Mouse (Mus musculus): ENCODE results near the gene Scap. TPM values are rescaled to one million over a fixed set of nuclear protein-coding genes. Genes with fewer than 3 reads are reported as not detected.
A peak's percentile ranks its signal among the peaks of the same experiment; 100 is the strongest.

Gene Scap
- 57.8 and 59.0 TPM in 2 replicates for polyA plus RNA-seq (2015; fragmentation: Nextera tagmentation; extraction: Ambion mirVana)

GRCm38 (mm10) chr9:110333135-110333895, at the start of gene Scap:
Scap (plus strand) TSS chr9:110333288.
- H3K9ac ChIP-seq (ENCODE audit: low read depth, low read length) = peak within 1 kb of the TSS; percentile 89
- no peaks in the 10 kb centered on the region for H3K27me3 ChIP-seq (replicated peaks; ENCODE audit: control insufficient read depth, insufficient read depth, low read length)
- 1% methylated on average over 47 of the region's 78 CpGs for WGBS
- peak; percentile 92 for ATAC-seq
- no peaks in the 10 kb centered on the region for H3K9me3 ChIP-seq (ENCODE audit: control insufficient read depth, low read length)
- H3K4me1 ChIP-seq (ENCODE audit: control insufficient read depth, insufficient read depth, low read depth, low read length) = peaks cover 11% of the 10 kb centered on the region
- peak within 1 kb of the TSS; percentile 92 for H3K4me2 ChIP-seq (ENCODE audit: low read length)
- peak within 1 kb of the TSS; percentile 94 for H3K4me3 ChIP-seq (ENCODE audit: low read length)
- no peaks in the 10 kb centered on the region for H3K36me3 ChIP-seq (ENCODE audit: control insufficient read depth, insufficient read depth, low read length)
- H3K27ac ChIP-seq (ENCODE audit: low read depth, low read length) = peak within 1 kb of the TSS; percentile 70; the same call in 1 of the 2 replicates

GRCm38 (mm10) chr9:110284075-110284697, 48.9 kb upstream of the Scap start:
- no peak for ATAC-seq
- Histone ChIP-seq H3K4me2 (ENCODE audit: low read length) (no peak overlapping the region), H3K27ac (ENCODE audit: low read depth, low read length) (no peak overlapping the region), H3K9ac (ENCODE audit: low read depth, low read length) (no peak overlapping the region), H3K4me1 (ENCODE audit: control insufficient read depth, insufficient read depth, low read depth, low read length) (no peaks in the 10 kb centered on the region; the same call in 1 of the 2 replicates), H3K36me3 (ENCODE audit: control insufficient read depth, insufficient read depth, low read length) (no peaks in the 10 kb centered on the region), H3K9me3 (ENCODE audit: control insufficient read depth, low read length) (no peaks in the 10 kb centered on the region), H3K27me3 (replicated peaks; ENCODE audit: control insufficient read depth, insufficient read depth, low read length) (no peaks in the 10 kb centered on the region), H3K4me3 (ENCODE audit: low read length) (no peak overlapping the region)
- 87% methylated on average over 8 of the region's 10 CpGs for WGBS

GRCm38 (mm10) chr9:110287321-110287924, 45.7 kb upstream of the Scap start:
- Histone ChIP-seq H3K27ac (ENCODE audit: low read depth, low read length) (peak overlapping the region; percentile 65), H3K9me3 (ENCODE audit: control insufficient read depth, low read length) (no peaks in the 10 kb centered on the region), H3K9ac (ENCODE audit: low read depth, low read length) (no peak overlapping the region), H3K4me1 (ENCODE audit: control insufficient read depth, insufficient read depth, low read depth, low read length) (no peaks in the 10 kb centered on the region; the same call in 1 of the 2 replicates), H3K36me3 (ENCODE audit: control insufficient read depth, insufficient read depth, low read length) (no peaks in the 10 kb centered on the region), H3K4me2 (ENCODE audit: low read length) (no peak overlapping the region), H3K27me3 (replicated peaks; ENCODE audit: control insufficient read depth, insufficient read depth, low read length) (no peaks in the 10 kb centered on the region), H3K4me3 (ENCODE audit: low read length) (no peak overlapping the region)
- 43% methylated on average over 7 of the region's 7 CpGs for WGBS
- ATAC-seq = peak; percentile 93

- ATAC-seq = peak; percentile 79
- Histone ChIP-seq H3K27ac (ENCODE audit: low read depth, low read length) (peak overlapping the region; percentile 59), H3K9ac (ENCODE audit: low read depth, low read length) (no peak overlapping the region), H3K27me3 (replicated peaks; ENCODE audit: control insufficient read depth, insufficient read depth, low read length) (no peaks in the 10 kb centered on the region), H3K9me3 (ENCODE audit: control insufficient read depth, low read length) (no peaks in the 10 kb centered on the region), H3K4me3 (ENCODE audit: low read length) (no peak overlapping the region), H3K4me2 (ENCODE audit: low read length) (0 out of 2 replicates have a peak overlapping the region, but pooled peaks have one; percentile 10), H3K4me1 (ENCODE audit: control insufficient read depth, insufficient read depth, low read depth, low read length) (no peaks in the 10 kb centered on the region), H3K36me3 (ENCODE audit: control insufficient read depth, insufficient read depth, low read length) (no peaks in the 10 kb centered on the region)
- 37% methylated on average over 12 of the region's 12 CpGs for WGBS
Measured at GRCm38 (mm10) chr9:110293254-110293718, 39.8 kb upstream of the Scap start.

- H3K4me2 ChIP-seq (ENCODE audit: low read length) = 0 out of 2 replicates have a peak overlapping the region, but pooled peaks have one; percentile 10
Measured at GRCm38 (mm10) chr9:110293873-110294415, 39.1 kb upstream of the Scap start.

GRCm38 (mm10) chr9:110294786-110295185, 38.3 kb upstream of the Scap start:
- Histone ChIP-seq H3K9ac (ENCODE audit: low read depth, low read length) (no peak overlapping the region), H3K9me3 (ENCODE audit: control insufficient read depth, low read length) (no peaks in the 10 kb centered on the region), H3K36me3 (ENCODE audit: control insufficient read depth, insufficient read depth, low read length) (no peaks in the 10 kb centered on the region), H3K4me1 (ENCODE audit: control insufficient read depth, insufficient read depth, low read depth, low read length) (no peaks in the 10 kb centered on the region), H3K4me3 (ENCODE audit: low read length) (no peak overlapping the region), H3K27ac (ENCODE audit: low read depth, low read length) (no peak overlapping the region), H3K27me3 (replicated peaks; ENCODE audit: control insufficient read depth, insufficient read depth, low read length) (no peaks in the 10 kb centered on the region), H3K4me2 (ENCODE audit: low read length) (no peak overlapping the region)
- 73% methylated on average over 3 of the region's 3 CpGs for WGBS
- no peak for ATAC-seq

More at GRCm38 (mm10) chr9:110293873-110294415, 39.1 kb upstream of the Scap start:
- no peaks in the 10 kb centered on the region for H3K4me1 ChIP-seq (ENCODE audit: control insufficient read depth, insufficient read depth, low read depth, low read length)
- no peak overlapping the region for H3K9ac ChIP-seq (ENCODE audit: low read depth, low read length)
- H3K36me3 ChIP-seq (ENCODE audit: control insufficient read depth, insufficient read depth, low read length) = no peaks in the 10 kb centered on the region
- no peak overlapping the region for H3K4me3 ChIP-seq (ENCODE audit: low read length)
- peak overlapping the region; percentile 59 for H3K27ac ChIP-seq (ENCODE audit: low read depth, low read length)
- 86% methylated on average over 13 of the region's 13 CpGs for WGBS
- H3K27me3 ChIP-seq (replicated peaks; ENCODE audit: control insufficient read depth, insufficient read depth, low read length) = no peaks in the 10 kb centered on the region
- ATAC-seq = no peak; the same call in 1 of the 2 replicates
- no peaks in the 10 kb centered on the region for H3K9me3 ChIP-seq (ENCODE audit: control insufficient read depth, low read length)

GRCm38 (mm10) chr9:110296867-110297627, 36.0 kb upstream of the Scap start:
- no peaks in the 10 kb centered on the region for H3K4me1 ChIP-seq (ENCODE audit: control insufficient read depth, insufficient read depth, low read depth, low read length)
- H3K27me3 ChIP-seq (replicated peaks; ENCODE audit: control insufficient read depth, insufficient read depth, low read length) = no peaks in the 10 kb centered on the region
- no peaks in the 10 kb centered on the region for H3K9me3 ChIP-seq (ENCODE audit: control insufficient read depth, low read length)
- no peak overlapping the region for H3K9ac ChIP-seq (ENCODE audit: low read depth, low read length)
- 3% methylated on average over 5 of the region's 5 CpGs for WGBS
- H3K4me3 ChIP-seq (ENCODE audit: low read length) = no peak overlapping the region
- H3K27ac ChIP-seq (ENCODE audit: low read depth, low read length) = no peak overlapping the region; the same call in 1 of the 2 replicates
- no peak overlapping the region for H3K4me2 ChIP-seq (ENCODE audit: low read length)
- peak; percentile 75 for ATAC-seq
- H3K36me3 ChIP-seq (ENCODE audit: control insufficient read depth, insufficient read depth, low read length) = no peaks in the 10 kb centered on the region

- Histone ChIP-seq H3K27me3 (replicated peaks; ENCODE audit: control insufficient read depth, insufficient read depth, low read length) (no peaks in the 10 kb centered on the region), H3K4me3 (ENCODE audit: low read length) (peak overlapping the region; percentile 62), H3K36me3 (ENCODE audit: control insufficient read depth, insufficient read depth, low read length) (no peaks in the 10 kb centered on the region), H3K9ac (ENCODE audit: low read depth, low read length) (peak overlapping the region; percentile 67), H3K9me3 (ENCODE audit: control insufficient read depth, low read length) (no peaks in the 10 kb centered on the region), H3K4me1 (ENCODE audit: control insufficient read depth, insufficient read depth, low read depth, low read length) (peaks cover 8% of the 10 kb centered on the region), H3K27ac (ENCODE audit: low read depth, low read length) (peak overlapping the region; percentile 96), H3K4me2 (ENCODE audit: low read length) (peak overlapping the region; percentile 88)
- WGBS = 3% methylated on average over 4 of the region's 4 CpGs
- ATAC-seq = peak; percentile 28; the same call in 1 of the 2 replicates
Measured at GRCm38 (mm10) chr9:110304516-110304915, 28.6 kb upstream of the Scap start.
